Mouse (Mus musculus) ES-E14 (cell line): ENCODE data around the gene Sept10. TPM values are rescaled to one million over a fixed set of nuclear protein-coding genes. Genes with fewer than 3 reads are reported as not detected.

Source experiments
- DNase-seq: peaks from one replicate; pipeline ENCODE4 v3.0.0-alpha.2; 2013; ENCODE audit warnings: low read depth, low spot score
- H3K27ac ChIP-seq: 2 replicates; pipeline ENCODE4 v1.5.1; 2012; ENCODE audit warnings: low read depth, mild to moderate bottlenecking, low read length, moderate library complexity, mixed read lengths; ENCODE audit not compliant: poor library complexity, insufficient read depth, severe bottlenecking
- H3K36me3 ChIP-seq: 2 replicates; pipeline ENCODE4 v1.6.1; 2012; ENCODE audit warnings: mild to moderate bottlenecking, low read length, moderate library complexity, mixed read lengths; ENCODE audit not compliant: control insufficient read depth, poor library complexity, insufficient read depth, severe bottlenecking
- H3K4me1 ChIP-seq, 2 experiments: fragments of 150-350 bp in 1 of 2; sonication (generic) in 1 of 2; 2 replicates each; pipeline ENCODE4 v1.6.1; 2012; ENCODE audit warnings: low read length in 2 of 2, mild to moderate bottlenecking in 1 of 2, mixed read lengths in 1 of 2; ENCODE audit not compliant: control insufficient read depth in 2 of 2, insufficient read depth in 2 of 2, poor library complexity in 1 of 2
- H3K4me3 ChIP-seq, 2 experiments: fragments of 150-350 bp in 1 of 2; sonication (generic) in 1 of 2; 2 replicates each; pipeline ENCODE4 v1.5.1; 2012; ENCODE audit warnings: low read length in 2 of 2, low read depth in 1 of 2, mild to moderate bottlenecking in 1 of 2, mixed read lengths in 1 of 2; ENCODE audit not compliant: insufficient read depth in 1 of 2, poor library complexity in 1 of 2, severe bottlenecking in 1 of 2
- H3K9ac ChIP-seq: 2 replicates; pipeline ENCODE4 v1.6.1; 2012; ENCODE audit warnings: low read depth, mild to moderate bottlenecking, low read length, mixed read lengths; ENCODE audit not compliant: poor library complexity, insufficient read depth, severe bottlenecking
- H3K9me3 ChIP-seq: fragments of 150-350 bp; sonication (generic); 2 replicates; pipeline ENCODE4 v1.6.1; 2012; ENCODE audit warnings: low read depth, mild to moderate bottlenecking, low read length; ENCODE audit not compliant: control insufficient read depth, insufficient read depth
- CHD2 ChIP-seq: IDR thresholded peaks from 2 replicates; pipeline ENCODE4 v1.6.1; 2014; ENCODE audit warnings: mild to moderate bottlenecking, low read depth, low read length, inconsistent platforms
- HCFC1 ChIP-seq: IDR thresholded peaks from 2 replicates; pipeline ENCODE4 v1.6.1; 2012; ENCODE audit warnings: low read length, inconsistent platforms, borderline replicate concordance; ENCODE audit not compliant: insufficient read depth
- MAFK ChIP-seq: IDR thresholded peaks from 2 replicates; pipeline ENCODE4 v1.6.1; 2014; ENCODE audit warnings: mild to moderate bottlenecking, low read depth, low read length, inconsistent platforms; ENCODE audit not compliant: insufficient read depth
- ZC3H11A ChIP-seq: IDR thresholded peaks from 2 replicates; pipeline ENCODE4 v1.6.1; 2012; ENCODE audit warnings: low read depth, mild to moderate bottlenecking, inconsistent platforms, low read length, borderline replicate concordance
- ZNF384 ChIP-seq: IDR thresholded peaks from 2 replicates; pipeline ENCODE4 v1.6.1; 2012; ENCODE audit warnings: low read depth, low read length, inconsistent platforms
- in situ Hi-C, 2 experiments: fragments of 600-800 bp; cut with MboI; formaldehyde crosslinking; loops; one replicate each; pipeline ENCODE4 v1.15.1; 2025; ENCODE audit warnings: low sequenced_read_pairs in 2 of 2, inconsistent platforms in 1 of 2; ENCODE audit not compliant: unreplicated experiment in 2 of 2
- total RNA-seq: library from RNA; depleted of rRNA; stranded (reverse); fragments of 300-350 nt; gene quantifications from 2 replicates; pipeline ENCODE4 v1.2.3, GENCODE M21; 2012

Sept10 gene
- total RNA-seq, 1 experiment, result 16.8 TPM

DNA sequence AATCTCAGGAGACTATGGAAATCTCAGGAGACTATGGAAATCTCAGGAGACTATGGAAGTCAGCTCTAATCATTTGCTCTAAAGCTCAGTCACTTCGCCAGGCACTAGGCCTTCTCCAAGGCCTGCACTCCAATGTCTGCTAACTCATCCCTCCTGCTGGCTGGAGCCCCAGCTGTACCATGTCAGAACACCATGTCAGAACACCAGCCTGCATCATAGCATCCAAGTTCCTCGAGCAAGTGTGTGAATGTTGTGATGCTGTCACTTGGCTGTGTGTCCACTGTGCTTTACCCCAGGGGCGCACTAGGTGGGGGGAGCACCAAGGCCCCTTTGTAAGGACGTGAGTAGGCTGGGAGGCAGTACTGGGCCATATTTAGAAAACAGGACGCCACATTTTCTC, 104.1 kb downstream of the Sept10 start:
- no peak for DNase-seq
- Histone ChIP-seq H3K9me3 (no peaks in the 10 kb centered on the region), H3K4me3 (no peak overlapping the region), H3K4me1 (no peaks in the 10 kb centered on the region), H3K27ac (no peak overlapping the region), H3K9ac (no peak overlapping the region), H3K36me3 (no peaks in the 10 kb centered on the region)
- in situ Hi-C loops, result no loop called here
- TF ChIP-seq ZC3H11A (no peak), HCFC1 (no peak), CHD2 (no peak)

DNA sequence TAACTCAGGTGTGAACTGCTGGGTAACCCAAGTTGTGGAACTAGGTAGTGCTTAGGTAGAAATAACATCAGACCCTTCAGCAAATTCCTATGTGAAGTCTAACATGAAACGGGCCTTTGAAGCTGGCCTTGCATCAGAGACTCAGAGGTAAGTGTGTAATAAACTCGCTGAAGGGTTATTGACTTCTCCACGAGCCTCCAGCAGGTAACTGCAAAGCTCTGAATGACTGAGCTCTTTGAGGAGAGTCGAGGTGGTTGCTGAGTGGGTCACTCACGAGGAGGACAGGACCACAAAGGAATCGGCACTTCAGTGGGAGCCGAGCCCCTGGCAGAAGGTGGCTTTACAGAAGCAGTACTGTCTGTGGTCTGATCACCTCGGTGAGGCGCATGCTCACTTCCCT, 105.3 kb downstream of the Sept10 start:
- TF ChIP-seq ZNF384, result no peak
- TF ChIP-seq ZC3H11A, result no peak
- Histone ChIP-seq H3K4me3 (no peak overlapping the region), H3K4me1 (no peaks in the 10 kb centered on the region), H3K9me3 (no peaks in the 10 kb centered on the region), H3K36me3 (no peaks in the 10 kb centered on the region), H3K27ac (no peak overlapping the region), H3K9ac (no peak overlapping the region)
- in situ Hi-C loops, result no loop called here
- no peak for DNase-seq

DNA sequence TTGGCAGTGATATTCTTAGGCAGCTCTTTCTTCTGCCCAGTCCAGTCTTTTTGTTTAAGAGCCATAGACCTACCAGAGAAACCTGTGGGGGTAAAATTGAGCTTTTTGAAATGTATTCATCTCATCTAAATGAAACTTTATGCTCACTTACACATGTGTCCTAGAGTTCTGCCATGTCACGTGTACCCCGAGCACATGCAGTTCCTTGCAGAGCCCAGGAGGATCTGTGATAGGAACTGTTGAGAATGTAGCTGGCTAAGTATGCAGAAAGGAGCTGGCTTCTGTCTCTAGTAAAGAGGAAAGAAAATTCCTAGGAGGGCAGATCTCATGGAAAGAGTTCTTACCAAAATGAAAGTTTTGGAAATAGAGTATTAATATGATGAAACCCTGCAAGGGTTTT, 106.0 kb downstream of the Sept10 start:
- H3K4me3 ChIP-seq, result no peak overlapping the region
- in situ Hi-C loops, result no loop called here
- no peaks in the 10 kb centered on the region for H3K4me1 ChIP-seq
- no peak overlapping the region for H3K27ac ChIP-seq
- H3K9me3 ChIP-seq, result no peaks in the 10 kb centered on the region
- no peak for DNase-seq
- H3K36me3 ChIP-seq, result no peaks in the 10 kb centered on the region
- TF ChIP-seq ZNF384 (no peak), ZC3H11A (no peak), MAFK (no peak), HCFC1 (no peak), CHD2 (no peak)
- no peak overlapping the region for H3K9ac ChIP-seq

DNA sequence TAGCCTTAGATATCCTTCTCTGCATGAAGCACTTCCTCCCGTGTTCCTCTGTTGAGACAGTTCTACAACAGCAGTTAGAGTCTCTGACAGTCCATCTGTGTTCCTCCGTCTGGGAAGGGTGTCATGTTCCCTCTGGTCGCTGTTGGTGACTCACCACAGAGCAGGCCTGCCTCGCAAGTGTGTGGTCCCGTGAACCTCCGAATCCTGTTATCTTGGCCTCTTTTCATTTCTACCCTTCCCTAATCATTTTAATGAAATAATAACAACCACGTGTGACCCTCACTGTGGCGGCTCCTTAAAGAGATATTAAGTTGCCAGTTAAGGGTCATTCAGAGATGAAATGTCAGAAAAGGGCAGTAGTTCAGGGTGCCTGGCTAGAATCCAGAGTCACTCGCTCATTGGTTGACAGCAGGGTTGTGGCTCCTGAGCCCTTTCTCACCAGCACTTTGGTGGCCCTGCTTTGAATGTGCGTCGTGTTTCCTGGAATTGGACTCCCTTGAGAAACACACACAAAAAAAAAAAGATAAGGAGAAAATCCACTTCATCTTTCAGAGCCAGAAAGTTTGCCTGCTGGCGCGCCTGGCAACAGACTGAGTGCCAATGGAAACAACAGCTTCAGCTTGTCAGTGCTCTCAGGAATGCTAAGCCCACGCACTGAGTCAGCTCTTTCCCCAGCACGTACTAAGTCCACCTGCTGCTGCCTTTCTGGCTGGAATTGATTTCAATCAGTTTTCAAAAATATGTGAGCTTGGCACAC, 106.9 kb downstream of the Sept10 start:
- in situ Hi-C loops, result no loop called here
- Histone ChIP-seq H3K36me3 (no peaks in the 10 kb centered on the region), H3K9me3 (no peaks in the 10 kb centered on the region), H3K9ac (no peak overlapping the region), H3K4me1 (no peaks in the 10 kb centered on the region), H3K4me3 (no peak overlapping the region), H3K27ac (no peak overlapping the region)
- DNase-seq, result no peak
- TF ChIP-seq HCFC1 (no peak), MAFK (no peak), ZNF384 (no peak), CHD2 (no peak), ZC3H11A (no peak)

DNA sequence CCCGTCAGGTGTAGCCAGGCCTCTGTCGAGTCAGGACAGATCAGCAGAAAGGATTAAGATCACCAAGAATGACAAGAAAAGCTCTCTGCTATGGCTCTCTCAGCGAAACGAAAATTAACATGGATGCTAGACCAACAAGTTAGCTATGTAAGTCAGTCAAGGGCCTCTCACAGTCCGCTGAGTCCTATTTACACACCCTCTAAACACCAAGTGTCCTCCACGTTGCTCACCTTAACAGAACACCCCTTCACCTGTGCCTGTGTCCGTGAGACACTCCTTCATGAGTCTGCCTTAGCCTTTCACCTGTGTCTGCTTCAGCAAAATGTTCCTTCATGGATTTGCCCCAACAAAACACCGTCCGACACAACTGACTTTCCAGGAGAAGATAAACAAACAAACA, 108.3 kb downstream of the Sept10 start:
- no peak overlapping the region for H3K4me3 ChIP-seq
- no peak overlapping the region for H3K9ac ChIP-seq
- DNase-seq, result no peak
- no peaks in the 10 kb centered on the region for H3K9me3 ChIP-seq
- H3K27ac ChIP-seq, result no peak overlapping the region
- H3K36me3 ChIP-seq, result no peaks in the 10 kb centered on the region
- in situ Hi-C loops, result no loop called here
- no peaks in the 10 kb centered on the region for H3K4me1 ChIP-seq
- no peak for TF ChIP-seq HCFC1
- TF ChIP-seq ZNF384, result no peak
- TF ChIP-seq CHD2, result no peak
- no peak for TF ChIP-seq MAFK
- TF ChIP-seq ZC3H11A, result no peak
